Mouse (Mus musculus): ENCODE measurements around the gene Sema4d.

The Sema4d gene

GRCm38 (mm10) chr13:51777738-51778274 lies 15.7 kb downstream of the Sema4d start:
- DNase-seq = peak; percentile 44

GRCm38 (mm10) chr13:51777048-51777737 lies 16.4 kb downstream of the Sema4d start:
- DNase-seq = peak; percentile 95

GRCm38 (mm10) chr13:51776160-51776737 lies 17.3 kb downstream of the Sema4d start:
- no peak for DNase-seq

- DNase-seq = no peak
These were observed 21.7 kb downstream of the Sema4d start for GRCm38 (mm10) chr13:51771802-51772206.

DNA sequence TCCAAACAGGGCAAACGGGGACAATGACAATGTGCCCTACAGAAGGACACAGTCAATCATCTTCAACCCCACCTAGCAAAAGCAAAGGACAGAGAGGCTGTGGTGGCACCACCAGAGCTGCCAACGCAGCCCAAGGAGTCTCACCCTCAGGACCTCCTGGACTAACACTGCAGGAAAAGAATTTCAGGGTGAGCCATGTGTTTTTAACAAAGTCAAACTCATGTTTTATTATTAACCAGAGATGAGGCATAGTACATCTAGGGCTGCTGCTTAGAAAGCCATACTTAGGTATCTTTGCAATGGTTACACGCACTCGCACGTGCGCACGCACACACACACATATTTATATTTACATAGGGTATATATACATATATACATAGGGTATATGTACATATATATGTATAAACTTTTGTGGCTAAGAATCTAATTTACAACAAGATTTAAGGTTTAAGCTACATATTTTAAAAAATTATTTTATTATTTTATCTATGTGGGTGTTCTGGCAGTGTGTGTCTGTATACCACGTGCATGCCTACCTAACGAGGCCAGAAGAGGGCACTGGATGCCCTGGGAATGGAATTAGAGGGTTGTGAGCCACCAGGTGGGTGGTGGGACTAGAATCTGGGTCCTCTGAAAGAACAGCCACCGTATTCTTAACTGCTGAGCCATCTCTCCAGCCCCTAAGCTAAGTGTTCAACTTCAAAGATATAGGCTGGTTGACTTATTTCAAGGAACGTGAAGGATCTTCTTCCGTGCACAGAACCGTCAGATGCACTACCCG lies 22.7 kb downstream of the Sema4d start:
- no peak for DNase-seq

GRCm38 (mm10) chr13:51767991-51768761 lies 25.4 kb downstream of the Sema4d start:
- no peak for DNase-seq

DNA sequence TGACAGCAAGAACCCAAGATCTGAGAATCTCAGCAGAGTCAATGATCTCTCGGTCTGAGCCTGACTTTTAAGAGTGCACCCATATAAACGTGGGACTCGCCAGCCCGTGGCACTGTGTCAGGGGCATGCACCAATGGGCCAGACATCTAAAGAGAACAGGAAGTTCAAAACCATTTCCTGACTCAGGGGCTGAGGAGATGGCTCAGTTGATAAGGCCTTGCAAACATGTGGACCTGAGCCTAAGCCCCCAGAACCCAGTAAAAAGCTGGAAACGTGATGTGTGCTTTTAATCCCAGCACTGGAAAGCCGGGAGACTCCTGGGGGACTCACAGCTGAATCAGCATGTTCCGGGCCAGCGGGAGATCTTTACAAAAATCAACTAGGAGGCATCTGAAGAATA lies 26.0 kb downstream of the Sema4d start:
- no peak for DNase-seq

DNA sequence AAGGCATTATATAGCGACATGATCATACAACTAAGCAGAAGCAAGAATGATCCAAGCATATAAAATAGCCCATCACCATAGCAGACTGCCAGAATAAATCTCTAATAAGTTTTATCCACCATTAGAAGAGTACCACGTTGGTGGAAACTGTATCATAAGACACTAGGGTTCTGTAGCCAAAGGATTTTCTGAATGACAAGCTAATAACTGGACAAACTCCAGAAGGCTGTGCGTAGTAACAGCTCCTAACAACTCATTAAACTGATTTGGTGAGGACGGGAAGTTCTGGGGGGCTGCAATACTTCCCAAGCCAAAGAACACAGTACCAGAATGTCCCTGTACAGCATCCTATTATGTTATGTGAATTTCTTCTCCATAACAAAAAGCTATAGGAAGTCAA lies 26.8 kb downstream of the Sema4d start:
- DNase-seq = no peak

GRCm38 (mm10) chr13:51765369-51765768 lies 28.2 kb downstream of the Sema4d start:
- no peak for DNase-seq

GRCm38 (mm10) chr13:51763019-51763698 lies 30.4 kb downstream of the Sema4d start:
- DNase-seq = no peak

- peak; percentile 89 for DNase-seq
These were observed 32.2 kb downstream of the Sema4d start for GRCm38 (mm10) chr13:51761186-51761813.

DNA sequence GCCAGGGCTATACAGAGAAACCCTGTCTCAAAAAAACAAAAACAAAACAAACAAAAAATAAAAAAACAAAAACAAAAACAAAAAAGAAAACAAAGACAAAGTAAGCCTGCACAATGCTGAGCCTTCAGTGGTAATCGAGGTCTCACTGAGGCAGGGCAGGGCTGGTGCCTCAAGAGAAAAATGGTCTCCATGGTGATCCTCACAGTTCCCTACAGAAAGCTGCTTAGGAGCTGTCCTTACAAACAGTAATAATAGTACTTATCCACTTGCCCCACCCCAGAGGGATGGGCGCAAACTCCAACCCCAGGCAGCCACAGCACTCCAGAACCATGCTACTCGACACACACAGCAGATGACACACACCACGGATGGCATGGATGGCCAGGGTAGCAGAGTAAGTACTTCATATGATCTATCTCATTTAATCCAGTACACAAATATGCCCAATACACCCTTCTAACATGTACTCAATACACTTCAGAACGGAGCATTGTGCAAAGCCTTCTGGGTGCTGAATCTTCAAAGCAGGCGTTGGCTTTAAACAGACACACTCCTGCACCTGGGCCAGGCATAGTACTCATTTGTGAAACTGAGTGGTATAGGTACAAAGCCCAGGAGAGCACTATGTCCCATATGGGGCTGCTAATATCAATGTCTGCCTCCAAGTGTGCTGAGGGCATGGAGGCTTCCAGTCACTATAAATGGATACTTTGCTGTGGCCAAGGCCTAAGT lies 34.1 kb downstream of the Sema4d start:
- no peak for DNase-seq

GRCm38 (mm10) chr13:51758428-51758827 lies 35.1 kb downstream of the Sema4d start:
- DNase-seq = peak; percentile 31

- no peak for DNase-seq
These were observed 36.4 kb downstream of the Sema4d start for GRCm38 (mm10) chr13:51757099-51757498.

- no peak for DNase-seq
These were observed 37.0 kb downstream of the Sema4d start for GRCm38 (mm10) chr13:51756563-51756962.

GRCm38 (mm10) chr13:51756019-51756418 lies 37.5 kb downstream of the Sema4d start:
- no peak for DNase-seq

DNA sequence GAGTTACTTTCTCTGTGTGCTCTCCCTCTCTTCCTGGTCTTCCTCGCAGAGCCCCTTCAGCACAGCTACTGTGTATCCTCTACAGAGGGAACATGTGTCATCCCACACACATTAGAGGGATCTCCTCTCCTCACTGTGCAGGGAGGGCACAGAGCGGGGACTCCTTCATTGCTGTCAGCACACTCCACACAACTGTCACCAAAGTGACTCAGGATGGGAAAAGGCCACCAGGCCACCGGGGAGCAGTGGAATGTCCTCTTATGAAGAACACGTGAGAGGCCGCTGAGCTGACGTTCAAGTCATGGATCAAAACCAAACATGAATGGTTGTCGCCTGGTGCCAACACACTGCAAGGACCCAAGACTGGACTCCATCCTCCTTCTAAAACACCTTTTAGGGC lies 38.0 kb downstream of the Sema4d start:
- DNase-seq = no peak

DNA sequence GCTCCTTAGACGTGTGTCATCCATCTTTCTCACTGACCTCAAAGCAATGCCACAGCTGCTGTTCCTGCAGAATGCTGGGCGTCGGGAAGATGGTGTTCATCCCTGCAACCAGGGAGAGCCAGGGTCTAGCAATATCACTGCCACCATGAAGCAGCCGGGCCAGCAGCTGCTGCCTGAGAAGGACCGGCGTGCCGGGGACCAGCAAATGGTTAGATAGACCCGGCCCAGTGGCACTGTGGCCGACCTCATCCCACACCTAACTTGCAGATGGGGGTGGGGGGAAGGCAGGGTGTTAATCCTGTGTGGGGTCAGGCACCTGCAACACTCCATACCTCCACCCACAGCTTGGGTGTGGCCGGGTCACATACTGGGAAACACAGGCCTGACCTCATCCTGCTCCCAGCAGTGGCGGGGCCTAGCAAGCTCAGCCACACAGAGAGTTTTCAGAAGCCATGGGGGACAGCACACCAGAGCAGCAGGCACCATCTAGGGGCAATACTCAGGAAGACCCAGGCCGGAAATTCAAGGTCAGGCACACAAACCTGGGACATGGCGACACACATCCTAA lies 38.9 kb downstream of the Sema4d start:
- no peak for DNase-seq

DNA sequence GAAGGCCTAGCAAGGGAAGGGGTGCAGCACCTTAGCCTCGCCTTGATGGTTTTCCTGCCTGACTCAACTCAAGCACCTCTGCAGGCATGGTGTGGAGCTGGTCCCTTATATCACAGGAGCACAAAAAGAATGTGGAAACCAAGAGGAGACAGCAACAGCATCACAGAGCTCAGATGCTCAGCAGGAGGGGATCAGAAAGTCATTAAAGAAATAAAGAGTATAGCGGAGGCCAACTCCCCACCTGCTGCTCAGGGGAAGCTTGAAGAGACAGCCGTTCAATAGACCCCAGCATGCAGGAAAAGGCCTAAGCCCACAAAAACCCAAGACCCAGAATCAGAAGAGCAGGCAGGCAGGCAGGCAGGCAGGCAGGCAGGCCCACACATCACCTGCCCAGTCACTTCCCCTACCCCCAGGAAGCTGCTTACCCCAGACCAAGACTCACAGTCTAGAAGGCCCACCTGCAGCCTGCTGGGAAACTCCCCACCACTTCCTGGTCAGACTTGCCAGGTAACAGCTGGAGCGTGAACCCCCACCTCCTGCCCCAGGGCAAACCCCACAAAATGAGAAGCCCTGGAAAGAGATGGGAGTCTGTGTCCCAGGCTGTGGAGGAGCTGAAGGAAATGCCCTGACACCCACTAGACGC lies 39.6 kb downstream of the Sema4d start:
- DNase-seq = no peak

GRCm38 (mm10) chr13:51753168-51753465 lies 40.4 kb downstream of the Sema4d start:
- DNase-seq = peak; percentile 44

Data from retina, postnatal 1 day (tissue).